8 mouse cellular contexts compared by ENCODE assay signal in genomic region chr15:31223596-31224134, GRCm38 (mm10). TPM values are rescaled to one million over a fixed set of nuclear protein-coding genes. Genes with fewer than 3 reads are reported as not detected.
DNase-seq lines count a peak whose midpoint lies in the region; ATAC-seq and TF ChIP-seq lines count a peak whose summit lies in the region.

No protein-coding gene starts in this region.

- peak overlapping the region; percentile 18; the same call in 1 of the 2 replicates for H3K27ac ChIP-seq in heart, embryonic 15.5 days
- H3K27ac ChIP-seq in forebrain, embryonic 12.5 days, result no peak overlapping the region
- peak overlapping the region; percentile 14; the same call in 1 of the 2 replicates for H3K27ac ChIP-seq in liver, embryonic 15.5 days (replicated peaks)
- peak overlapping the region; percentile 96; the same call in 1 of the 2 replicates for H3K27ac ChIP-seq in stomach, postnatal 0 days (replicated peaks)

- DNase-seq in heart, adult 11 months, result no peak
- peak; percentile 30 for DNase-seq in NIH3T3 (ENCODE audit: low read depth)
- no peak for DNase-seq in stomach, postnatal 0 days (ENCODE audit: low spot score)
- no peak for DNase-seq in gastrocnemius, postnatal 36 days
- no peak for DNase-seq in T-cell, adult 2 months (ENCODE audit: low spot score)

- 43% methylated on average over 15 of the region's 15 CpGs for WGBS in heart, embryonic 15.5 days
- 48% methylated on average over 15 of the region's 15 CpGs for WGBS in forebrain, embryonic 12.5 days
- WGBS in liver, embryonic 15.5 days (ENCODE audit: insufficient replicate concordance), result 42% methylated on average over 15 of the region's 15 CpGs
- WGBS in stomach, postnatal 0 days, result 31% methylated on average over 15 of the region's 15 CpGs

- intact Hi-C loops in gastrocnemius, postnatal 36 days (cut with DNase I), result no loop called here

- TF ChIP-seq EP300 in stomach, postnatal 0 days (optimal IDR thresholded peaks at IDR 0.05), result no peak

- peak overlapping the region; percentile 86 for H3K4me3 ChIP-seq in heart, embryonic 15.5 days
- H3K4me3 ChIP-seq in forebrain, embryonic 12.5 days (replicated peaks), result peak overlapping the region; percentile 55
- peak overlapping the region; percentile 88 for H3K4me3 ChIP-seq in liver, embryonic 15.5 days (replicated peaks)
- H3K4me3 ChIP-seq in stomach, postnatal 0 days (ENCODE audit: low read depth, low read length), result peak overlapping the region; percentile 93

- H3K4me2 ChIP-seq in heart, embryonic 15.5 days, result peak overlapping the region; percentile 82
- peak overlapping the region; percentile 62 for H3K4me2 ChIP-seq in forebrain, embryonic 12.5 days
- peak overlapping the region; percentile 97 for H3K4me2 ChIP-seq in liver, embryonic 15.5 days
- peak overlapping the region; percentile 90 for H3K4me2 ChIP-seq in stomach, postnatal 0 days (replicated peaks; ENCODE audit: low read depth)

- H3K9me3 ChIP-seq in heart, embryonic 15.5 days (replicated peaks), result no peaks in the 10 kb centered on the region
- H3K9me3 ChIP-seq in forebrain, embryonic 12.5 days, result no peaks in the 10 kb centered on the region
- no peaks in the 10 kb centered on the region for H3K9me3 ChIP-seq in liver, embryonic 15.5 days (replicated peaks)
- H3K9me3 ChIP-seq in stomach, postnatal 0 days (ENCODE audit: control insufficient read depth, low read length), result no peaks in the 10 kb centered on the region

- H3K9ac ChIP-seq in heart, embryonic 15.5 days, result 0 out of 2 replicates have a peak overlapping the region, but pooled peaks have one; percentile 1
- peak overlapping the region; percentile 17; the same call in 1 of the 2 replicates for H3K9ac ChIP-seq in forebrain, embryonic 12.5 days
- peak overlapping the region; percentile 31; the same call in 1 of the 2 replicates for H3K9ac ChIP-seq in liver, embryonic 15.5 days
- H3K9ac ChIP-seq in stomach, postnatal 0 days (ENCODE audit: low read length), result peak overlapping the region; percentile 47; the same call in 1 of the 2 replicates

- peaks cover 12% of the 10 kb centered on the region; the same call in 1 of the 2 replicates for H3K4me1 ChIP-seq in heart, embryonic 15.5 days (replicated peaks)
- H3K4me1 ChIP-seq in forebrain, embryonic 12.5 days, result peaks cover 14% of the 10 kb centered on the region; the same call in 1 of the 2 replicates
- peaks cover 33% of the 10 kb centered on the region for H3K4me1 ChIP-seq in liver, embryonic 15.5 days (replicated peaks)
- H3K4me1 ChIP-seq in stomach, postnatal 0 days (replicated peaks; ENCODE audit: control insufficient read depth, insufficient read depth), result no peaks in the 10 kb centered on the region; the same call in 1 of the 2 replicates

- no peaks in the 10 kb centered on the region for H3K27me3 ChIP-seq in heart, embryonic 15.5 days
- H3K27me3 ChIP-seq in forebrain, embryonic 12.5 days, result no peaks in the 10 kb centered on the region
- no peaks in the 10 kb centered on the region for H3K27me3 ChIP-seq in liver, embryonic 15.5 days
- no peaks in the 10 kb centered on the region for H3K27me3 ChIP-seq in stomach, postnatal 0 days (ENCODE audit: control insufficient read depth, insufficient read depth, low read length)

- TF ChIP-seq CTCF in stomach, postnatal 0 days (IDR thresholded peaks at IDR 0.05; ENCODE audit: low read depth), result no peak

- no peaks in the 10 kb centered on the region for H3K36me3 ChIP-seq in heart, embryonic 15.5 days
- no peaks in the 10 kb centered on the region for H3K36me3 ChIP-seq in forebrain, embryonic 12.5 days (replicated peaks)
- H3K36me3 ChIP-seq in liver, embryonic 15.5 days (replicated peaks), result no peaks in the 10 kb centered on the region
- H3K36me3 ChIP-seq in stomach, postnatal 0 days (ENCODE audit: control insufficient read depth, insufficient read depth, low read length), result no peaks in the 10 kb centered on the region

- ATAC-seq in heart, embryonic 15.5 days (replicated peaks; ENCODE audit: insufficient number of reproducible peaks, insufficient read depth, low FRiP score, low read depth), result 0 out of 2 replicates have a peak, but pooled peaks have one; percentile 1
- peak; percentile 47; the same call in 1 of the 2 replicates for ATAC-seq in forebrain, embryonic 12.5 days (ENCODE audit: low FRiP score)
- ATAC-seq in liver, embryonic 15.5 days (ENCODE audit: insufficient read depth), result no peak
- ATAC-seq in stomach, postnatal 0 days (ENCODE audit: low FRiP score, low TSS enrichment), result 0 out of 2 replicates have a peak, but pooled peaks have one; percentile 2

RNA-seq across cellular contexts. Expression of gene Dap, which starts 0.4 kb away (rescaled TPM):
- polyA plus RNA-seq in heart, embryonic 15.5 days (2015; fragmentation: Nextera tagmentation; extraction: Ambion mirVana), result 51.6 and 52.8 TPM in 2 replicates
- 30.0 and 34.0 TPM in 2 replicates for polyA plus RNA-seq in forebrain, embryonic 12.5 days (2016; fragmentation: Nextera tagmentation; extraction: Ambion mirVana)
- polyA plus RNA-seq in liver, embryonic 15.5 days (2015; fragmentation: Nextera tagmentation; extraction: Ambion mirVana), result 45.0 and 45.7 TPM in 2 replicates
- 114 and 120 TPM in 2 replicates for polyA plus RNA-seq in stomach, postnatal 0 days (2015; fragmentation: Nextera tagmentation; extraction: Ambion mirVana)
- total RNA-seq in gastrocnemius, postnatal 36 days (2021), result 1 to 10 TPM; 8.8 to 9.9 TPM
